Mouse (Mus musculus) kidney, adult 2 months (tissue): Measurements from ENCODE around the gene Zfp687.

ENCODE experiments used
- CTCF ChIP-seq: fragments of 200-500 bp; conservative IDR thresholded peaks from 2 replicates; pipeline ENCODE4 v1.5.1; 2011; ENCODE audit warnings: low read depth, mild to moderate bottlenecking, control low read depth, low read length, moderate library complexity, mixed read lengths; ENCODE audit not compliant: insufficient read depth, insufficient read length
- POLR2A ChIP-seq: fragments of 200-500 bp; IDR thresholded peaks from one replicate; pipeline ENCODE4 v1.6.1; 2011; ENCODE audit warnings: low read depth, low read length, control low read depth

GRCm38 (mm10) chr3:95025202-95025601 lies 10.0 kb upstream of the Zfp687 start:
- TF ChIP-seq POLR2A (no peak), CTCF (no peak)
